Mouse (Mus musculus) hematopoietic multipotent progenitor cell, adult 10-12 weeks (in vitro differentiated cells): Measurements from ENCODE around the gene Copg1. TPM values are rescaled to one million over a fixed set of nuclear protein-coding genes. Genes with fewer than 3 reads are reported as not detected.

ENCODE experiments used
- polyA plus RNA-seq: library from polyadenylated mRNA; stranded (reverse); fragments of >175 nt; gene quantifications from 2 replicates; pipeline ENCODE4 v1.2.3, GENCODE M21; 2012; ENCODE audit warnings: low replicate concordance

The Copg1 gene
- polyA plus RNA-seq = 13.3 and 35.5 TPM in 2 replicates

GRCm38 (mm10) chr6:87887594-87888233 is at the start of gene Copg1:
TSS of gene Copg1 (plus strand) at chr6:87887814.

DNA sequence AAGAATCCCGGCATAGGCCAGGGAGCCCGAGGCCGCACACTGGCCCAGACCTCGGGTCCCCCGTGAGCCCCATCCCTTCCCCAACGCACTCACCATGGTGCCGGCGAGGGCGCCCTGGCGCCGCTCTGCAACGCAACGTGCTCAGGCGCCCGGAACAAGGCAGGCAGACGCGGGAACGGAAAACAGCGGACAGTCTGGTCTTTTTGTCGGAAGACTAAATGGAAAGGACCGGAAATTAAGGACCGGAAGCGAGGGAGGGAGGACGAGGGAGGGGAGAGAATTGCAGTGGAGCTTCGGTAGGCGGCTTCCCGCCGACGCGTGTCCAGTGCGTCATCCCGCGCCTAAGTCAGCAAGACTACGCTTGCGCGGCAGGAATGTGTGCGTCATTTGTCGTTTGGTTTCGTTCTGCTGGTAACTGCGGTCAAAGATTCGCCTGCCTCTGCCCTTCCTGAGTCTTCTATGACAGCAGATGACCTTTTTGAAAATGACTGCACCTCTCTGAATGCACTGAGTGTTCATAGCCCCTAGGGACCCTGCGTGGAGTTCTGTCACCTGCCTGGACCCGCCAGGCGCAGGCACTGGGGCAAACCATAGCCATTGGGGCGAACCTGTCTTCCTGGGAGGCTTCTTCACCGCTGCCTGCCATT is 48.9 kb upstream of the Copg1 start, which contains the start of gene Isy1:
Isy1 (minus strand) TSS at position 248 of the 647 bp plus-strand sequence.

DNA sequence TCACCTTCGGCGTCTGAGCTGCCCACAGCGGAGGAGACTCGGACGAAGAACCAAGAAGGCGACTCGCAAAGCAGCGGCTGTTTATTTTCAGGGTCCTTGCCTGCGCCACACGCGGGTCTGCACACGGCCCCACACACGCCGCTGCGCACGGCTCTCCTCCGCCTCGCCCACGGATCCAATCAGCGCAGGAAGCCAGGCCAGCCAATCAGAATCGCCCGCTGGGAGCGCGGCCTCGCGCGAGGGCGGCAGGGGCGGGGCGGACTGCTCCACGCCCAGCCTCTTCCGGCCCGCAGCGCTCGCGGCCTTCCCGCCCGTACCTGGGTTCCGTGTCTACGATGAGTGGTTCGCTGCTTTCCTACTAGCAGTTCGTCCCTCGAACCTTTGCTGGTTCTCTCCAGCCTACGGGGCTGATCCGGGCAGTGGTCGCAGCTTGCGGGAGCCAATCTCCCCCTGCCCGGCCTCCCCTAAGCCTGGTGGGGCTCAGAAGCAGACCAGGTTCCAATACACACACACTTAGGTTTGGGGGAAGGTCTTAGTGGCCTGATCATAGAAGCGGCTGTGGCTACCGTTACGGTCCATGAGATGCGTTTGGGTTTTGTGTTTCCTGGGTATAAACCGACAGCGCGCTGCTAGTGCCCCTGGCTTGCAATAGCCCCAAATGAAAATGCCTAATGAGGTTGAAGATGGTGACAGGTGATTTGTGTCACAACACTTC is 36.6 kb upstream of the Copg1 start, which contains the start of gene Cnbp:
Cnbp (minus strand) TSS at position 207 of the 715 bp plus-strand sequence.

GRCm38 (mm10) chr6:87913661-87914325 is 26.2 kb downstream of the Copg1 start, which contains the start of gene Hmces:
TSS of gene Hmces (plus strand) at chr6:87913935.

Other genes with a start within 250 kb of the Copg1 start
- 2.3 and 4.7 TPM in 2 replicates for gene Aplf, start 215.6 kb upstream of the Copg1 start, polyA plus RNA-seq
- 0.16 and 0.86 TPM in 2 replicates for gene Efcc1, start 156.9 kb upstream of the Copg1 start, polyA plus RNA-seq
- 5.7 and 14.0 TPM in 2 replicates for gene Gp9, start 109.7 kb upstream of the Copg1 start, polyA plus RNA-seq
- gene Rab43, start 75.7 kb upstream of the Copg1 start, polyA plus RNA-seq = 49.2 and 155 TPM in 2 replicates
- 2.7 and 24.2 TPM in 2 replicates for gene Gm45140, start 52.0 kb upstream of the Copg1 start, polyA plus RNA-seq
- gene Isy1, start 49.0 kb upstream of the Copg1 start, polyA plus RNA-seq = 41.7 and 45.7 TPM in 2 replicates
- 54.5 and 74.0 TPM in 2 replicates for gene Cnbp, start 36.7 kb upstream of the Copg1 start, polyA plus RNA-seq
- 18.1 and 31.6 TPM in 2 replicates for gene Hmces, start 26.1 kb downstream of the Copg1 start, polyA plus RNA-seq
- gene H1fx, start 93.8 kb downstream of the Copg1 start, polyA plus RNA-seq = 5.4 and 9.3 TPM in 2 replicates
- gene Rab7, start 157.5 kb downstream of the Copg1 start, polyA plus RNA-seq = 83.4 and 138 TPM in 2 replicates
- gene Rpn1, start 196.7 kb downstream of the Copg1 start, polyA plus RNA-seq = 23.7 and 33.8 TPM in 2 replicates